ENCODE assay signal across 37 mouse cellular contexts in the genomic region with DNA sequence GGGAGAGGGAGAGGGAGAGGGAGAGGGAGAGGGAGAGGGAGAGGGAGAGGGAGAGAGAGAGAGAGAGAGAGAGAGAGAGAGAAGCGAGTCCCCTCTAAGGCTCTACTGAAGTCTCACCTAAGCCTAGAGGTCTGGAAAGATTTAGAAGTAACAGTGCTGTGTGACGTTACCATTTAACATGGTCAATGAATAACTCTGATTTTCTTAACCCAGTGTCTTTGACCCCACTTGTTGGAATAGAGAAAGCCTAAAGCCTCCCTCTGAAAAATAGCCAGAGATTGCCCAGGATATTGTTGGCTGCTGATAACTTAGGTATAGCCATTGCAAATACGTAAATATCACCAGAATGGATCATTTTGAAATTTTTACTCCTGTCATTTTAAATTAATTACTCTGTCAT. TPM values are rescaled to one million over a fixed set of nuclear protein-coding genes. Genes with fewer than 3 reads are reported as not detected.
"Had no signal": no experiment of that assay in that cellular context is flagged by ENCODE, and none has a peak within 500 bp of the region (broad histone marks: within the 10 kb centered on the region; RNA-seq: fewer than 3 reads in every experiment).

No protein-coding gene starts in this region.

- ATAC-seq: forebrain, embryonic 13.5 days; forebrain, embryonic 14.5 days; forebrain, embryonic 15.5 days; forebrain, embryonic 16.5 days; forebrain, postnatal 0 days had no signal

- H3K9ac ChIP-seq: embryonic facial prominence, embryonic 12.5 days; embryonic facial prominence, embryonic 13.5 days; embryonic facial prominence, embryonic 15.5 days; forebrain, embryonic 12.5 days; forebrain, embryonic 13.5 days; forebrain, embryonic 15.5 days; forebrain, postnatal 0 days had no signal

- H3K4me3 ChIP-seq: embryonic facial prominence, embryonic 10.5 days; embryonic facial prominence, embryonic 12.5 days; embryonic facial prominence, embryonic 13.5 days; embryonic facial prominence, embryonic 15.5 days; erythroblast, embryonic 14.5 days; forebrain, embryonic 10.5 days; forebrain, embryonic 12.5 days; forebrain, embryonic 13.5 days; forebrain, embryonic 15.5 days; gastrocnemius, adult 2 months had no signal

- H3K36me3 ChIP-seq: embryonic facial prominence, embryonic 10.5 days; embryonic facial prominence, embryonic 12.5 days; embryonic facial prominence, embryonic 13.5 days; embryonic facial prominence, embryonic 15.5 days; forebrain, embryonic 10.5 days; forebrain, embryonic 12.5 days; forebrain, embryonic 15.5 days had no signal

- DNase-seq: cerebellum, adult 2 months; cerebellum, adult 8-10 months; cerebellum, adult 9-10 months; cerebellum, adult 9-11 months; cerebellum, postnatal 10 days; cerebellum, postnatal 14 days; cerebellum, postnatal 25 days; cerebellum, postnatal 36 days; embryo, embryonic 11 days; forebrain, postnatal 0 days; gastrocnemius, adult 2 months; gastrocnemius, postnatal 10 days; gastrocnemius, postnatal 14 days; gastrocnemius, postnatal 25 days; gastrocnemius, postnatal 36 days; heart, adult 18-20 months had no signal

- H3K4me2 ChIP-seq: embryonic facial prominence, embryonic 12.5 days; embryonic facial prominence, embryonic 13.5 days; embryonic facial prominence, embryonic 15.5 days; forebrain, embryonic 12.5 days; forebrain, embryonic 13.5 days; forebrain, embryonic 15.5 days had no signal

- H3K9me3 ChIP-seq: embryonic facial prominence, embryonic 10.5 days; embryonic facial prominence, embryonic 12.5 days; embryonic facial prominence, embryonic 13.5 days; embryonic facial prominence, embryonic 15.5 days; forebrain, embryonic 10.5 days; forebrain, embryonic 12.5 days; forebrain, embryonic 13.5 days; forebrain, embryonic 15.5 days had no signal

- H3K27me3 ChIP-seq: embryonic facial prominence, embryonic 12.5 days; embryonic facial prominence, embryonic 13.5 days; embryonic facial prominence, embryonic 15.5 days; forebrain, embryonic 12.5 days; forebrain, embryonic 13.5 days; forebrain, embryonic 15.5 days had no signal

- H3K27ac ChIP-seq: embryonic facial prominence, embryonic 10.5 days; embryonic facial prominence, embryonic 12.5 days; embryonic facial prominence, embryonic 13.5 days; embryonic facial prominence, embryonic 15.5 days; forebrain, embryonic 10.5 days; forebrain, embryonic 12.5 days; forebrain, embryonic 13.5 days; forebrain, embryonic 15.5 days; gastrocnemius, adult 2 months had no signal

RNA-seq across cellular contexts. Expression of gene Lmntd1, which starts 34.4 kb away (rescaled TPM):
- total RNA-seq: common myeloid progenitor, adult 5-6 weeks; gastrocnemius, adult 18-20 months; gastrocnemius, postnatal 36 days; granulocyte monocyte progenitor cell, adult 5-6 weeks had no signal
- polyA plus RNA-seq: erythroblast, embryonic 14.5 days had no signal

RNA-seq across cellular contexts. Expression of gene Tuba3b, which starts 35.8 kb away (rescaled TPM):
- total RNA-seq: common myeloid progenitor, adult 5-6 weeks; forebrain, postnatal 0 days; gastrocnemius, adult 18-20 months; gastrocnemius, adult 2 months; gastrocnemius, adult 8-10 months; gastrocnemius, postnatal 10 days; gastrocnemius, postnatal 14 days; gastrocnemius, postnatal 25 days; gastrocnemius, postnatal 36 days; gastrocnemius, postnatal 4 days; granulocyte monocyte progenitor cell, adult 5-6 weeks had no signal
- polyA plus RNA-seq: cerebellum, adult 2 months; cortical plate, adult 2 months; embryonic facial prominence, embryonic 10.5 days; embryonic facial prominence, embryonic 11.5 days; embryonic facial prominence, embryonic 12.5 days; embryonic facial prominence, embryonic 13.5 days; embryonic facial prominence, embryonic 14.5 days; embryonic facial prominence, embryonic 15.5 days; erythroblast, embryonic 14.5 days; forebrain, embryonic 10.5 days; forebrain, embryonic 11.5 days; forebrain, embryonic 12.5 days; forebrain, embryonic 13.5 days; forebrain, embryonic 14.5 days; forebrain, embryonic 15.5 days; forebrain, embryonic 16.5 days; forebrain, postnatal 0 days; frontal cortex, adult 2 months had no signal
